Mouse (Mus musculus) kidney, embryonic 16.5 days (tissue): ENCODE measurements around the gene Msx1. TPM values are rescaled to one million over a fixed set of nuclear protein-coding genes. Genes with fewer than 3 reads are reported as not detected.

Experiments used
- polyA plus RNA-seq: library from polyadenylated mRNA; unstranded; fragments of >200 nt; fragmentation: Nextera tagmentation; extraction: Ambion mirVana; gene quantifications from 2 replicates; pipeline ENCODE4 v1.2.1, GENCODE M21; 2015

Msx1 gene
- polyA plus RNA-seq, 1 experiment from 2014 or later, result 3.9 TPM

Other genes with a start within 250 kb of the Msx1 start
- gene Stk32b, start 107.4 kb downstream of the Msx1 start, polyA plus RNA-seq, result 3.8 and 4.8 TPM in 2 replicates
- 0.69 and 1.2 TPM in 2 replicates for gene Cytl1, start 89.1 kb downstream of the Msx1 start, polyA plus RNA-seq
- 48.2 and 54.5 TPM in 2 replicates for gene Stx18, start 214.2 kb upstream of the Msx1 start, polyA plus RNA-seq